Mouse (Mus musculus): ENCODE results near the gene Nexn. TPM values are rescaled to one million over a fixed set of nuclear protein-coding genes. Genes with fewer than 3 reads are reported as not detected.

Gene Nexn
- total RNA-seq (2023), result not detected

GRCm38 (mm10) chr3:152266036-152266421 is at the start of gene Nexn:
TSS of gene Nexn (minus strand) at chr3:152266350.

GRCm38 (mm10) chr3:152209967-152210634 is 56.0 kb downstream of the Nexn start, which contains the start of the genes Dnajb4 and Fubp1:
TSS of gene Dnajb4 (minus strand) at chr3:152210302.
TSS of gene Fubp1 (plus strand) at chr3:152210422.

Other genes starting within 250 kb of the Nexn start
- gene Gipc2, start 100.1 kb downstream of the Nexn start, total RNA-seq (2023), result not detected
- 10 to 100 TPM; 12.0 to 13.5 TPM for gene Dnajb4, start 56.0 kb downstream of the Nexn start, total RNA-seq (2023)
- 10 to 100 TPM; 84.7 to 92.3 TPM for gene Fubp1, start 55.9 kb downstream of the Nexn start, total RNA-seq (2023)
- 1 to 10 TPM; 4.3 to 4.4 TPM for gene Miga1, start 74.1 kb upstream of the Nexn start, total RNA-seq (2023)
- gene Usp33, start 80.1 kb upstream of the Nexn start, total RNA-seq (2023), result 10 to 100 TPM; 49.0 to 58.3 TPM
- 10 to 100 TPM; 23.7 to 24.6 TPM for gene Zzz3, start 129.1 kb upstream of the Nexn start, total RNA-seq (2023)

Data from neutrophil, adult 59 days (primary cell).